ENCODE assay signal across 23 mouse cellular contexts in the genomic region with DNA sequence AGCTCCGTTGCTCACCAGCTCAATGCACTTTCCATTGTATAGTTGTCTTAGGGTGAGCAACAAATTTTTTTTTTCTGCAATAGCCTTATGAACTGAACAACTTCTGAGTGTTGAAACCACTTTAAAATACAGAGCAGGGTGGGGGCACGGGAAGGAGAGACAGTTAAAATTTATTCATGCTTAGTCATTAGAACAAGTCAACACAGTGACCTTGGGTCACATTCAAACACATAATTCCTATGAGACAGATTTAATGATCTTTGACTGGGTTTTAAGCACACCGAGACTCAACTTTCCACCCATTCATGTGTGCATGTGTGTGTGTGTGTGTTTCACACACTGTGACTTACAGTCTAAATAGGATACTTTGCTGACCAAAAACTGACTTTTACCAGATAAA.
A peak's percentile ranks its signal among the peaks of the same experiment; 100 is the strongest.
DNase-seq lines count a peak whose midpoint lies in the region; ATAC-seq and TF ChIP-seq lines count a peak whose summit lies in the region.
"Had no signal": no experiment of that assay in that cellular context is flagged by ENCODE, and none has a peak within 500 bp of the region (broad histone marks: within the 10 kb centered on the region; RNA-seq: fewer than 3 reads in every experiment).

No protein-coding gene starts in this region.

- H3K9ac ChIP-seq in midbrain, embryonic 13.5 days (replicated peaks) = no peak overlapping the region
- H3K9ac ChIP-seq: hindbrain, embryonic 12.5 days; neural tube, embryonic 13.5 days had no signal

- no peaks in the 10 kb centered on the region for H3K4me1 ChIP-seq in kidney, adult 2 months (ENCODE audit: control insufficient read depth, insufficient read depth, low read length)
- H3K4me1 ChIP-seq in midbrain, embryonic 13.5 days (replicated peaks) = 0 out of 2 replicates have a peak, but pooled peaks cover 5% of the 10 kb centered on the region
- H3K4me1 ChIP-seq: heart, embryonic 10.5 days; hindbrain, embryonic 12.5 days; limb, embryonic 10.5 days; neural tube, embryonic 13.5 days had no signal

- 32% methylated on average over 3 of the region's 3 CpGs for WGBS in kidney, adult 2 months
- 76% methylated on average over 3 of the region's 3 CpGs for WGBS in midbrain, embryonic 13.5 days

- no peak for TF ChIP-seq POLR2A in kidney, adult 2 months (IDR thresholded peaks at IDR 0.05; ENCODE audit: low read depth, low read length)

- H3K36me3 ChIP-seq in kidney, adult 2 months (ENCODE audit: control insufficient read depth, insufficient read depth, low read length) = no peaks in the 10 kb centered on the region
- no peaks in the 10 kb centered on the region for H3K36me3 ChIP-seq in midbrain, embryonic 13.5 days
- H3K36me3 ChIP-seq: heart, embryonic 10.5 days; hindbrain, embryonic 12.5 days; limb, embryonic 10.5 days; neural tube, embryonic 13.5 days had no signal

- TF ChIP-seq CTCF in kidney, adult 2 months (conservative IDR thresholded peaks at IDR 0.05; ENCODE audit: insufficient read depth, insufficient read length, low read depth, low read length) = no peak

- peak; percentile 33 for DNase-seq in kidney, adult 2 months
- no peak for DNase-seq in kidney, adult 11 months
- DNase-seq in 3T3-L1 (ENCODE audit: low read depth, low spot score) (peak; percentile 32), adipocyte (ENCODE audit: low spot score) (peak; percentile 11)
- peak; percentile 30 for DNase-seq in gonadal fat pad, adult 2 months (ENCODE audit: low read depth)
- no peak for DNase-seq in thymus, postnatal 36 days
- DNase-seq in spleen, postnatal 4 days (ENCODE audit: low spot score in 2 of 2) = no peak
- DNase-seq: B cell, adult 2 months; cerebellum, postnatal 25 days; embryo, embryonic 11 days; gastrocnemius, postnatal 25 days; heart, postnatal 10 days; lung, adult 2 months; lung, postnatal 36 days; thymus, postnatal 4 days had no signal

- no peaks in the 10 kb centered on the region for H3K27me3 ChIP-seq in kidney, adult 2 months (replicated peaks; ENCODE audit: control insufficient read depth, insufficient read depth, low read length)
- no peaks in the 10 kb centered on the region for H3K27me3 ChIP-seq in midbrain, embryonic 13.5 days
- H3K27me3 ChIP-seq: hindbrain, embryonic 12.5 days; neural tube, embryonic 13.5 days had no signal

- H3K4me2 ChIP-seq in midbrain, embryonic 13.5 days (replicated peaks) = no peak overlapping the region
- H3K4me2 ChIP-seq: hindbrain, embryonic 12.5 days; midbrain, embryonic 11.5 days; neural tube, embryonic 13.5 days had no signal

- no peak for ATAC-seq in midbrain, embryonic 13.5 days
- ATAC-seq: forebrain, embryonic 16.5 days; inflammation-experienced regulatory T-cells, adult 6 months had no signal

- H3K27ac ChIP-seq in kidney, adult 2 months (ENCODE audit: insufficient read depth, low read depth, low read length) = no peak overlapping the region
- no peak overlapping the region for H3K27ac ChIP-seq in midbrain, embryonic 13.5 days
- H3K27ac ChIP-seq: heart, embryonic 10.5 days; hindbrain, embryonic 12.5 days; limb, embryonic 10.5 days; neural tube, embryonic 13.5 days had no signal

- no peaks in the 10 kb centered on the region for H3K9me3 ChIP-seq in midbrain, embryonic 13.5 days
- H3K9me3 ChIP-seq: heart, embryonic 10.5 days; hindbrain, embryonic 12.5 days; limb, embryonic 10.5 days; neural tube, embryonic 13.5 days had no signal

- no peak overlapping the region for H3K4me3 ChIP-seq in kidney, adult 2 months (ENCODE audit: insufficient read depth, low read depth, low read length)
- no peak overlapping the region for H3K4me3 ChIP-seq in midbrain, embryonic 13.5 days (replicated peaks)
- H3K4me3 ChIP-seq: heart, embryonic 10.5 days; hindbrain, embryonic 12.5 days; limb, embryonic 10.5 days; neural tube, embryonic 13.5 days had no signal

Comparison
In these comparisons a context has a peak if more than half of its experiments do, and no peak if none do; other contexts are left out.
1. DNase-seq: peak in kidney, adult 2 months (single experiment), 3T3-L1 (single experiment), adipocyte (single experiment) and gonadal fat pad, adult 2 months (single experiment); none in kidney, adult 11 months (single experiment), thymus, postnatal 36 days (0 of 2) and spleen, postnatal 4 days (0 of 2).